Mouse (Mus musculus): Measurements from ENCODE around the gene Nxn. TPM values are rescaled to one million over a fixed set of nuclear protein-coding genes. Genes with fewer than 3 reads are reported as not detected.

Gene Nxn
- total and polyA plus RNA-seq, 3 experiments, result 4.4 to 5.0 (median 4.8) TPM

- DNase-seq (ENCODE audit: low spot score) (no peak), ATAC-seq (ENCODE audit: extremely low read depth, insufficient number of reproducible peaks, low FRiP score, poor library complexity, severe bottlenecking) (no peak)
- H3K4me1 ChIP-seq (ENCODE audit: insufficient read depth, low read depth, low read length), result no peaks in the 10 kb centered on the region
- no peaks in the 10 kb centered on the region for H3K36me3 ChIP-seq (replicated peaks)
- peaks cover 10% of the 10 kb centered on the region for H3K27me3 ChIP-seq (ENCODE audit: insufficient read depth, low read length)
- no peak for TF ChIP-seq CTCF (IDR thresholded peaks at IDR 0.05; ENCODE audit: low read depth, low read length)
- TF ChIP-seq TAL1 (conservative IDR thresholded peaks at IDR 0.05; ENCODE audit: low read depth, low read length), result no peak
- TF ChIP-seq GATA2 (IDR thresholded peaks at IDR 0.05; ENCODE audit: borderline replicate concordance, low read depth, low read length), result no peak
- TF ChIP-seq GATA1 (IDR thresholded peaks at IDR 0.05; ENCODE audit: borderline replicate concordance, low read length), result no peak
- H3K4me3 ChIP-seq (ENCODE audit: low read depth, low read length), result no peak overlapping the region
- no peaks in the 10 kb centered on the region for H3K9me3 ChIP-seq (replicated peaks)
Measured at GRCm38 (mm10) chr11:76278960-76279852, 119.7 kb downstream of the Nxn start.

DNA sequence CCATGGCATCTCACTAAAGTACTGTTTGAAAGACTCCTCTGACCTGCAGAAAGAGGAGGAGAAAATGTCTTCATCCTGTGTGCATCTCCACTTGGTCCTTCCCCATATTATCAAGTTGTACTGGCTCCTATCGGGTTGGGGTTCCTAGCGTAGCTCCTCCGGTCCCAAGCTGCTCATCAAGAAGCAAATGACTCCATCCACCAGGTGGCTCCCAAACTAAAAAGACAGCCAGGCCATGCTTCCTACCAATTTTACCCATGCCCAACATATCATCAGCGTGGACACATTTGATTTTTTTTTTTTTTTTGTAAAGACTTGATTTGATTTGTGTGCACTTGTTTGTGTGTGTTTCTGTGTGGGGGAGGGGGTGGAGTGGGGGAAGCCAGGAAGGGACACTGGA lies 126.5 kb downstream of the Nxn start:
- ATAC-seq (ENCODE audit: extremely low read depth, insufficient number of reproducible peaks, low FRiP score, poor library complexity, severe bottlenecking), result no peak
- DNase-seq (ENCODE audit: low spot score), result no peak
- H3K36me3 ChIP-seq (replicated peaks), result peaks cover 15% of the 10 kb centered on the region
- no peaks in the 10 kb centered on the region for H3K9me3 ChIP-seq (replicated peaks)
- no peaks in the 10 kb centered on the region for H3K4me1 ChIP-seq (ENCODE audit: insufficient read depth, low read depth, low read length)
- TF ChIP-seq CTCF (IDR thresholded peaks at IDR 0.05; ENCODE audit: low read depth, low read length) (no peak), POLR2AphosphoS5 (IDR thresholded peaks at IDR 0.05; ENCODE audit: insufficient replicate concordance, low read depth, low read length) (no peak), GATA2 (IDR thresholded peaks at IDR 0.05; ENCODE audit: borderline replicate concordance, low read depth, low read length) (no peak), GATA1 (IDR thresholded peaks at IDR 0.05; ENCODE audit: borderline replicate concordance, low read length) (no peak), TAL1 (conservative IDR thresholded peaks at IDR 0.05; ENCODE audit: low read depth, low read length) (no peak)
- H3K27me3 ChIP-seq (ENCODE audit: insufficient read depth, low read length), result no peaks in the 10 kb centered on the region
- no peak overlapping the region for H3K4me3 ChIP-seq (ENCODE audit: low read depth, low read length)

DNA sequence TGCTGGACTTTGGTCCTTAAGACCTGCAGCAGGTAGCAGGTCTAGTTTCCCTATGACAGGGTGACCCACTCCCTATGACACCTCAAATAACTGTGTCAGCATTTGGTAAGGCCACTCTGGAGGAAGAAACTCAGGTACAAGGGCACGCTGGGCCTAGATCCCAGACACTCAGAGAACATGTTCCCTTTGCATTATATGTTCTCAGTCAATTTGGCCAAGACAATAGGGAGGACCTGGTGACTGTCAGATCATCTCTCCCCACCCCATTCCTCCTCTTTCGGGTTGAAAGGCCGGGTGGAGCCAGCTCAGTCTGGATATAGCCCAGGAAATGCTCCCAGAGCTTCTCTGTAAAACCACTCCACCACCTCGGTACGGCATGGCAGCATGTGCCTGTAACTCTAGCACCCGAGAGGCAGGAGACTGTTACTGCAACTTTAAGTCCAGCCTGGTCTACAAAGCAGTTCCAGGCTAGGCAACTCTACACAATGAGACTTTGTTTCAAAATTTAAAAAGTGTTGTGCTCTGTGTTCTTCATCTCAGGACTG lies 130.3 kb downstream of the Nxn start:
- peaks cover 5% of the 10 kb centered on the region; the same call in 1 of the 2 replicates for H3K27me3 ChIP-seq (ENCODE audit: insufficient read depth, low read length)
- no peak for TF ChIP-seq POLR2AphosphoS5 (IDR thresholded peaks at IDR 0.05; ENCODE audit: insufficient replicate concordance, low read depth, low read length)
- no peak for TF ChIP-seq GATA1 (IDR thresholded peaks at IDR 0.05; ENCODE audit: borderline replicate concordance, low read length)
- no peak for TF ChIP-seq TAL1 (conservative IDR thresholded peaks at IDR 0.05; ENCODE audit: low read depth, low read length)
- no peak for TF ChIP-seq CTCF (IDR thresholded peaks at IDR 0.05; ENCODE audit: low read depth, low read length)
- no peak for TF ChIP-seq GATA2 (IDR thresholded peaks at IDR 0.05; ENCODE audit: borderline replicate concordance, low read depth, low read length)
- no peaks in the 10 kb centered on the region for H3K9me3 ChIP-seq (replicated peaks)
- H3K36me3 ChIP-seq (replicated peaks), result peaks cover 12% of the 10 kb centered on the region
- no peak for DNase-seq (ENCODE audit: low spot score)
- H3K4me1 ChIP-seq (ENCODE audit: insufficient read depth, low read depth, low read length), result no peaks in the 10 kb centered on the region
- no peak overlapping the region for H3K4me3 ChIP-seq (ENCODE audit: low read depth, low read length)
- ATAC-seq (ENCODE audit: extremely low read depth, insufficient number of reproducible peaks, low FRiP score, poor library complexity, severe bottlenecking), result no peak

GRCm38 (mm10) chr11:76268001-76268459 lies 130.9 kb downstream of the Nxn start:
- ATAC-seq (ENCODE audit: extremely low read depth, insufficient number of reproducible peaks, low FRiP score, poor library complexity, severe bottlenecking) (no peak), DNase-seq (ENCODE audit: low spot score) (no peak)
- H3K9me3 ChIP-seq (replicated peaks), result no peaks in the 10 kb centered on the region
- TF ChIP-seq GATA1 (IDR thresholded peaks at IDR 0.05; ENCODE audit: borderline replicate concordance, low read length), result no peak
- no peak for TF ChIP-seq CTCF (IDR thresholded peaks at IDR 0.05; ENCODE audit: low read depth, low read length)
- TF ChIP-seq GATA2 (IDR thresholded peaks at IDR 0.05; ENCODE audit: borderline replicate concordance, low read depth, low read length), result no peak
- TF ChIP-seq POLR2AphosphoS5 (IDR thresholded peaks at IDR 0.05; ENCODE audit: insufficient replicate concordance, low read depth, low read length), result no peak
- TF ChIP-seq TAL1 (conservative IDR thresholded peaks at IDR 0.05; ENCODE audit: low read depth, low read length), result no peak
- no peak overlapping the region for H3K4me3 ChIP-seq (ENCODE audit: low read depth, low read length)
- no peaks in the 10 kb centered on the region for H3K4me1 ChIP-seq (ENCODE audit: insufficient read depth, low read depth, low read length)
- peaks cover 5% of the 10 kb centered on the region; the same call in 1 of the 2 replicates for H3K27me3 ChIP-seq (ENCODE audit: insufficient read depth, low read length)
- H3K36me3 ChIP-seq (replicated peaks), result peaks cover 9% of the 10 kb centered on the region

GRCm38 (mm10) chr11:76267550-76267949 lies 131.4 kb downstream of the Nxn start:
- Histone ChIP-seq H3K9me3 (replicated peaks) (no peaks in the 10 kb centered on the region), H3K4me1 (ENCODE audit: insufficient read depth, low read depth, low read length) (no peaks in the 10 kb centered on the region), H3K27me3 (ENCODE audit: insufficient read depth, low read length) (peaks cover 6% of the 10 kb centered on the region; the same call in 1 of the 2 replicates), H3K4me3 (ENCODE audit: low read depth, low read length) (no peak overlapping the region), H3K36me3 (replicated peaks) (peaks cover 6% of the 10 kb centered on the region)
- DNase-seq (ENCODE audit: low spot score) (no peak), ATAC-seq (ENCODE audit: extremely low read depth, insufficient number of reproducible peaks, low FRiP score, poor library complexity, severe bottlenecking) (no peak)
- TF ChIP-seq CTCF (IDR thresholded peaks at IDR 0.05; ENCODE audit: low read depth, low read length) (no peak), GATA1 (IDR thresholded peaks at IDR 0.05; ENCODE audit: borderline replicate concordance, low read length) (no peak), POLR2AphosphoS5 (IDR thresholded peaks at IDR 0.05; ENCODE audit: insufficient replicate concordance, low read depth, low read length) (no peak), TAL1 (conservative IDR thresholded peaks at IDR 0.05; ENCODE audit: low read depth, low read length) (no peak), GATA2 (IDR thresholded peaks at IDR 0.05; ENCODE audit: borderline replicate concordance, low read depth, low read length) (no peak)
